Mouse (Mus musculus) forebrain, embryonic 14.5 days (tissue): Measurements from ENCODE around the gene Mast4. TPM values are rescaled to one million over a fixed set of nuclear protein-coding genes. Genes with fewer than 3 reads are reported as not detected.

Experiments used
- ATAC-seq: fragments of 200-750 bp; cut with Nextera tagmentation; 2 replicates; pipeline ENCODE4 v1.8.0; 2017; ENCODE audit warnings: mild to moderate bottlenecking, moderate library complexity
- DNase-seq: peaks from one replicate; pipeline ENCODE4 v3.0.0-alpha.2; 2015; ENCODE audit warnings: low spot score
- H3K27ac ChIP-seq: fragments of 300-500 bp; sonication (generic); 2 replicates; pipeline ENCODE4 v1.5.1; 2014; ENCODE audit warnings: low read depth, mild to moderate bottlenecking, control low read depth, low read length, moderate library complexity
- H3K27me3 ChIP-seq: fragments of 300-500 bp; sonication (generic); replicated peaks from 2 replicates; pipeline ENCODE4 v1.6.1; 2014; ENCODE audit warnings: low read length, control low read depth, mixed read lengths; ENCODE audit not compliant: control insufficient read depth, insufficient read depth
- H3K36me3 ChIP-seq: fragments of 300-500 bp; sonication (generic); 2 replicates; pipeline ENCODE4 v1.6.1; 2014; ENCODE audit warnings: low read length, control low read depth; ENCODE audit not compliant: control insufficient read depth, insufficient read depth
- H3K4me1 ChIP-seq: fragments of 300-500 bp; sonication (generic); 2 replicates; pipeline ENCODE4 v1.6.1; 2014; ENCODE audit warnings: antibody characterized with exemption, low read length, control low read depth; ENCODE audit not compliant: control insufficient read depth, insufficient read depth
- H3K4me2 ChIP-seq: fragments of 300-500 bp; sonication (generic); 2 replicates; pipeline ENCODE4 v1.6.1; 2014; ENCODE audit warnings: mild to moderate bottlenecking, control low read depth, low read length
- H3K4me3 ChIP-seq: fragments of 300-500 bp; sonication (generic); 2 replicates; pipeline ENCODE4 v1.5.1; 2014; ENCODE audit warnings: low read depth, low read length, control low read depth
- H3K9ac ChIP-seq: fragments of 300-500 bp; sonication (generic); 2 replicates; pipeline ENCODE4 v1.6.1; 2014; ENCODE audit warnings: mild to moderate bottlenecking, low read length, control low read depth, moderate library complexity
- H3K9me3 ChIP-seq: fragments of 300-500 bp; sonication (generic); replicated peaks from 2 replicates; pipeline ENCODE4 v1.6.1; 2016; ENCODE audit warnings: low read length, control low read depth, mixed read lengths; ENCODE audit not compliant: control insufficient read depth
- WGBS: fragments of 180-500 bp; shearing (Covaris S2); extraction: QIAGEN DNeasy Blood & Tissue Kit; methylation state at CpG from one replicate; pipeline ENCODE4 v1.1.7; 2014; 5-methylcytosine and 5-hydroxymethylcytosine counted together
- polyA plus RNA-seq: library from polyadenylated mRNA; unstranded; fragments of >200 nt; fragmentation: Nextera tagmentation; extraction: Ambion mirVana; gene quantifications from 2 replicates; pipeline ENCODE4 v1.2.1, GENCODE M21; 2014

Mast4 gene
- polyA plus RNA-seq, 1 experiment from 2014 or later: 11.7 TPM

- no peaks in the 10 kb centered on the region for H3K36me3 ChIP-seq
- H3K27ac ChIP-seq: no peak overlapping the region
- H3K4me1 ChIP-seq: peaks cover 9% of the 10 kb centered on the region
- no peak overlapping the region for H3K4me3 ChIP-seq
- WGBS: 82% methylated on average over 7 of the region's 7 CpGs
- H3K27me3 ChIP-seq: no peaks in the 10 kb centered on the region
- no peak overlapping the region for H3K9ac ChIP-seq
- ATAC-seq (no peak), DNase-seq (no peak)
- H3K9me3 ChIP-seq: no peaks in the 10 kb centered on the region
- H3K4me2 ChIP-seq: no peak overlapping the region
These were observed 432.2 kb downstream of the Mast4 start for GRCm38 (mm10) chr13:102902123-102902522.

- Histone ChIP-seq H3K36me3 (no peaks in the 10 kb centered on the region), H3K4me3 (no peak overlapping the region), H3K27me3 (no peaks in the 10 kb centered on the region), H3K4me2 (no peak overlapping the region), H3K4me1 (peaks cover 14% of the 10 kb centered on the region), H3K9ac (no peak overlapping the region), H3K9me3 (no peaks in the 10 kb centered on the region), H3K27ac (no peak overlapping the region)
- no peak for ATAC-seq
- WGBS: 40% methylated on average over 8 of the region's 8 CpGs
- no peak for DNase-seq
These were observed 433.8 kb downstream of the Mast4 start for GRCm38 (mm10) chr13:102900531-102900930.

- Histone ChIP-seq H3K9me3 (no peaks in the 10 kb centered on the region), H3K4me1 (peaks cover 12% of the 10 kb centered on the region), H3K36me3 (no peaks in the 10 kb centered on the region), H3K4me2 (no peak overlapping the region), H3K27me3 (no peaks in the 10 kb centered on the region), H3K4me3 (no peak overlapping the region), H3K9ac (no peak overlapping the region), H3K27ac (no peak overlapping the region)
- DNase-seq (no peak), ATAC-seq (no peak)
- WGBS: 78% methylated on average over 2 of the region's 2 CpGs
These were observed 434.2 kb downstream of the Mast4 start for GRCm38 (mm10) chr13:102900083-102900420.

GRCm38 (mm10) chr13:102899253-102900082 lies 434.8 kb downstream of the Mast4 start:
- Histone ChIP-seq H3K4me2 (no peak overlapping the region), H3K9ac (no peak overlapping the region), H3K4me1 (peaks cover 15% of the 10 kb centered on the region), H3K27me3 (no peaks in the 10 kb centered on the region), H3K4me3 (no peak overlapping the region), H3K9me3 (no peaks in the 10 kb centered on the region), H3K27ac (no peak overlapping the region), H3K36me3 (no peaks in the 10 kb centered on the region)
- no peak for DNase-seq
- no peak for ATAC-seq
- 74% methylated on average over 9 of the region's 9 CpGs for WGBS

GRCm38 (mm10) chr13:102898374-102899131 lies 435.7 kb downstream of the Mast4 start:
- H3K36me3 ChIP-seq: no peaks in the 10 kb centered on the region
- no peak overlapping the region for H3K9ac ChIP-seq
- H3K27ac ChIP-seq: no peak overlapping the region
- DNase-seq (no peak), ATAC-seq (0 out of 2 replicates have a peak, but pooled peaks have one; percentile 14)
- H3K4me2 ChIP-seq: no peak overlapping the region
- WGBS: 56% methylated on average over 15 of the region's 15 CpGs
- H3K4me1 ChIP-seq: peaks cover 18% of the 10 kb centered on the region
- no peak overlapping the region for H3K4me3 ChIP-seq
- no peaks in the 10 kb centered on the region for H3K9me3 ChIP-seq
- no peaks in the 10 kb centered on the region for H3K27me3 ChIP-seq

GRCm38 (mm10) chr13:102896322-102896721 lies 438.0 kb downstream of the Mast4 start:
- Histone ChIP-seq H3K27ac (no peak overlapping the region), H3K36me3 (no peaks in the 10 kb centered on the region), H3K4me3 (no peak overlapping the region), H3K4me1 (peaks cover 18% of the 10 kb centered on the region), H3K9me3 (no peaks in the 10 kb centered on the region), H3K4me2 (no peak overlapping the region), H3K27me3 (no peaks in the 10 kb centered on the region), H3K9ac (no peak overlapping the region)
- ATAC-seq (no peak), DNase-seq (no peak)

GRCm38 (mm10) chr13:102895894-102896293 lies 438.4 kb downstream of the Mast4 start:
- no peak overlapping the region for H3K27ac ChIP-seq
- H3K36me3 ChIP-seq: no peaks in the 10 kb centered on the region
- H3K27me3 ChIP-seq: no peaks in the 10 kb centered on the region
- peaks cover 18% of the 10 kb centered on the region for H3K4me1 ChIP-seq
- no peak overlapping the region for H3K9ac ChIP-seq
- no peak overlapping the region for H3K4me3 ChIP-seq
- H3K9me3 ChIP-seq: no peaks in the 10 kb centered on the region
- DNase-seq: no peak
- ATAC-seq: no peak
- 36% methylated on average over 6 of the region's 6 CpGs for WGBS
- H3K4me2 ChIP-seq: no peak overlapping the region

- Histone ChIP-seq H3K4me2 (no peak overlapping the region), H3K9me3 (no peaks in the 10 kb centered on the region), H3K9ac (no peak overlapping the region), H3K4me1 (peaks cover 18% of the 10 kb centered on the region), H3K4me3 (no peak overlapping the region), H3K27ac (no peak overlapping the region), H3K36me3 (no peaks in the 10 kb centered on the region), H3K27me3 (no peaks in the 10 kb centered on the region)
- WGBS: 43% methylated on average over 15 of the region's 15 CpGs
- no peak for DNase-seq
- no peak for ATAC-seq
These were observed 439.7 kb downstream of the Mast4 start for GRCm38 (mm10) chr13:102894287-102895234.
